Mouse (Mus musculus) neural tube, embryonic 12.5 days (tissue): ENCODE data around the gene Arhgef19. TPM values are rescaled to one million over a fixed set of nuclear protein-coding genes. Genes with fewer than 3 reads are reported as not detected.

ENCODE experiments used
- ATAC-seq: fragments of 200-750 bp; cut with Nextera tagmentation; 2 replicates; pipeline ENCODE4 v1.8.0; 2017; ENCODE audit warnings: low read depth, mild to moderate bottlenecking, moderate TSS enrichment, moderate library complexity; ENCODE audit not compliant: low FRiP score
- H3K27ac ChIP-seq: fragments of 300-500 bp; sonication (generic); 2 replicates; pipeline ENCODE4 v1.5.1; 2016
- H3K27me3 ChIP-seq: fragments of 300-500 bp; sonication (generic); replicated peaks from 2 replicates; pipeline ENCODE4 v1.6.1; 2016; ENCODE audit warnings: mild to moderate bottlenecking
- H3K36me3 ChIP-seq: fragments of 300-500 bp; sonication (generic); 2 replicates; pipeline ENCODE4 v1.6.1; 2016; ENCODE audit warnings: mild to moderate bottlenecking
- H3K4me1 ChIP-seq: fragments of 300-500 bp; sonication (generic); 2 replicates; pipeline ENCODE4 v1.6.1; 2016
- H3K4me2 ChIP-seq: fragments of 300-500 bp; sonication (generic); replicated peaks from 2 replicates; pipeline ENCODE4 v1.6.1; 2016; ENCODE audit warnings: mild to moderate bottlenecking
- H3K4me3 ChIP-seq: fragments of 300-500 bp; sonication (generic); 2 replicates; pipeline ENCODE4 v1.5.1; 2016
- H3K9ac ChIP-seq: fragments of 300-500 bp; sonication (generic); 2 replicates; pipeline ENCODE4 v1.6.1; 2016; ENCODE audit warnings: mild to moderate bottlenecking
- H3K9me3 ChIP-seq: fragments of 300-500 bp; sonication (generic); 2 replicates; pipeline ENCODE4 v1.6.1; 2016; ENCODE audit warnings: mild to moderate bottlenecking
- WGBS: fragments of 180-500 bp; shearing (Covaris S2); methylation state at CpG from one replicate; pipeline ENCODE4 v1.1.7; 2016; 5-methylcytosine and 5-hydroxymethylcytosine counted together
- polyA plus RNA-seq: library from polyadenylated mRNA; unstranded; fragments of >200 nt; fragmentation: Nextera tagmentation; extraction: Ambion mirVana; gene quantifications from 2 replicates; pipeline ENCODE4 v1.2.1, GENCODE M21; 2016

The Arhgef19 gene
- polyA plus RNA-seq, 1 experiment from 2014 or later = 3.1 TPM

DNA sequence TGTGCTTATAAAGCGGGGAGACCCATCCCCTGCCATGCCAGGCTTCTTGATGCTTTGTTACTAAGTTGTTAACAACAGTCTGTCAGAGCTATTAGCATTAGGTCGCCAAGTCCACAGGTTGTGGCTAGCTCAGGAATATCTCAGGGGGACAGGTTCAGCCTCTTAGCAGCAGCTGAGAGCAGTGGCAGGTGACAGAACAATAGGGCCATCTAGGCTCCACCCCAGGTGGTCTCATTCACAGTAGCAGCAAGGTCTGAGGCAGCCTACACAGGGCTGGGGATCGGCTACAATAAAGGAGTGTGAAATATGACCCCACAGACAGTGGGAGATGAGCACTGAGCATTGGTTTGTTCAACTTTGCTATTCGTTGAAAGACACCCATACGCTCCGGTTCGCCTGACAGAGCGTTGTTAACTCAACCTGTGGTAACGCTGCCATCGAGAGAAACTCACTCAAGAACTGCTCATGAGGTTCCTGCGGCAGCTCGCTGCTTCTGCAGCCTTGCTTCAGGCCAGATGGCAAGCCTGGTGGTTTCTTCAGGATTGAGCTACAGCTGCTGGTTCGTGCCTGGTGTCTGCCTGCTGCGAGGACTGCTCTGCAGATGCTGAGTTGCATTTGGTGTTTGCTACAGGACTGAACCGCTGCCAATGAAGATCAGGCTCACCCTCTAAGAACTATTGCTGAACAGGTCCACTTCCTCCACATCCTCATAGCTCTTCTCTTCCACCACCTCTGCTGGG, 31.1 kb downstream of the Arhgef19 start:
- no peaks in the 10 kb centered on the region for H3K36me3 ChIP-seq
- H3K9ac ChIP-seq = no peak overlapping the region
- 45% methylated on average over 15 of the region's 15 CpGs for WGBS
- H3K9me3 ChIP-seq = 0 out of 2 replicates have a peak, but pooled peaks cover 3% of the 10 kb centered on the region
- no peak for ATAC-seq
- no peak overlapping the region for H3K27ac ChIP-seq
- H3K4me1 ChIP-seq = peaks cover 8% of the 10 kb centered on the region; the same call in 1 of the 2 replicates
- no peaks in the 10 kb centered on the region for H3K27me3 ChIP-seq
- H3K4me3 ChIP-seq = no peak overlapping the region
- H3K4me2 ChIP-seq = no peak overlapping the region

DNA sequence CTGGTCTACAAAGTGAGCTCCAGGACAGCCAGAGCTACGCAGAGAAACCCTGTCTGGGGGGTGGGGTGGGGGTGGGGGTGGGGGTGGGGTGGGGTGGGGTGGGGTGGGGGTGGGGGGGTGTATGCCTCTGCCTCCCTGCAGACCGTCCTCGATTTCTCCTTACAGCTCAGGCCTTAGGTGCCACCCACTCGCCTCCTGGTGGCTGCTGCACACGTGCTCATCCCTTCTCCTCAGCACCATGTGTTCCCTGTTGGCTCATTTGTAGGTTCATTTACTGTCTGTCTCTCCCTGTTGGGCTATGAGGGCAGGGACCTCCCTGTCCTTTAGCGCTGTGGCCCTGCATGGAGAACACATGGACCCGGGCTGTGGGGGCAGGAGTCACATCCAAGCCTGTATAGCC, 31.9 kb downstream of the Arhgef19 start:
- no peak overlapping the region for H3K9ac ChIP-seq
- no peaks in the 10 kb centered on the region for H3K36me3 ChIP-seq
- no peak overlapping the region for H3K4me2 ChIP-seq
- peaks cover 8% of the 10 kb centered on the region; the same call in 1 of the 2 replicates for H3K4me1 ChIP-seq
- 0 out of 2 replicates have a peak, but pooled peaks cover under 1% of the 10 kb centered on the region for H3K9me3 ChIP-seq
- ATAC-seq = no peak
- no peak overlapping the region for H3K4me3 ChIP-seq
- H3K27ac ChIP-seq = no peak overlapping the region
- WGBS = 87% methylated on average over 7 of the region's 7 CpGs
- no peaks in the 10 kb centered on the region for H3K27me3 ChIP-seq

DNA sequence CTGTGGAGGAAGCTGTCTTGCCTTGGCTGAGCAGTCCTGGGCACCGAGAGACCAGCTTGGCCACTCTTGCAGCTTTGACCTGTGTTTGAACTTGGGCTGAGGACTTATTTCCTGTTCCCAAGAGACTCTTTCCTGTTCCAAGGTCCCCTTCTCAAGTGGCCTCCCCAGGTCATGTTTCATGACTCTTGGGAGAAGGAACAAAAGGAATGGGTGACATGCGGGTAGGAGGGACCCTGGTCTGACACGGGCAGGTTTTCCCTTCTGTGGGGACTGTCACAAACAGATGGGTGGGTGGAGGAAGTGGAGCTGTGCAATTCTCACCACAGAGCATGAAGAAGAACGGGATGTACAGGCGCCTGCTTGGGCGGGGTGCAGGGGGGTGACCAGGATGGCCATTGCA, 32.4 kb downstream of the Arhgef19 start:
- Histone ChIP-seq H3K27ac (no peak overlapping the region), H3K4me3 (no peak overlapping the region), H3K27me3 (no peaks in the 10 kb centered on the region), H3K9me3 (no peaks in the 10 kb centered on the region), H3K9ac (no peak overlapping the region), H3K4me1 (peaks cover 8% of the 10 kb centered on the region; the same call in 1 of the 2 replicates), H3K4me2 (no peak overlapping the region), H3K36me3 (no peaks in the 10 kb centered on the region)
- no peak for ATAC-seq
- WGBS = 87% methylated on average over 6 of the region's 6 CpGs

DNA sequence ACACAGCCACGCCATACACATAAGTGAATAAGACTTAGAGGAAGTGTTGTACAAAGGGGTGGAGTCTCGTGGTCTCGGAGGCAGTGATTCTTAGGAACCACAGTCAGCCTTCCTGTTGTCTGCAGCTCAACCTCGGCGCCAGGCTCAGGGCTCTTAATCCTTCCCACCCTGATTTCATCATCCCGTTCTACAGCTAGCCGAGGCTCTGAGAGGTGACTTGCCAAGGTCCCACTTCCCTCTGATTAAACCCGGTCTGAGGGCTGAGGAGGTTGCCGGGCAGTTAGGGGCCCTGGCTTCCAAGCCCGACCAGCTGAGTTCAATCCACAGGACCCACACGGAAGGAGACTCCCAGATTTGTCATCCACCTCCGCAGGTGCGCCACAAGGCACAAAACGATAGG, 33.6 kb downstream of the Arhgef19 start:
- Histone ChIP-seq H3K9me3 (no peaks in the 10 kb centered on the region), H3K4me2 (peak overlapping the region; percentile 18), H3K9ac (no peak overlapping the region), H3K27ac (no peak overlapping the region), H3K4me1 (peaks cover 8% of the 10 kb centered on the region; the same call in 1 of the 2 replicates), H3K27me3 (no peaks in the 10 kb centered on the region), H3K4me3 (no peak overlapping the region), H3K36me3 (no peaks in the 10 kb centered on the region)
- 24% methylated on average over 14 of the region's 14 CpGs for WGBS
- ATAC-seq = no peak

DNA sequence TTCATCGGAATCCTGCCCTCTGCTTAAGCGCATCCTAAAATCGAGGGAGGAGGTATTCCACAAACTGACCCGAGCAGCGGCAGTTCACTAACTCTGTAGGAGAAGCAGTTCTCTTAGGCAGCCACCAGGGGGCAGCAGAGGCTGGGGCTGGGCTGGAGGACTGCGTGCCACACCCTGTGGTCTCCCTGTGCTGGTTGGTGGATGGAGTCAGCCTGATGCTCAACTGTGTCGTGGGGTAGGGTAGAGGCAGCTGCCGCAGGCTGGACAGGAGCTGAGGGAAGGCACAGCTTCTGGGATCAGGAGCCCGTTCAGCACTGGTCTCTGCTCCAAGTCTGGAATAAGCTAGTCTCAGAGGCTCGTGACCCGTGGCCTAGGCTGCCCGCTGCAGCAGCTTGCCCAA, 34.0 kb downstream of the Arhgef19 start:
- 19% methylated on average over 12 of the region's 12 CpGs for WGBS
- no peaks in the 10 kb centered on the region for H3K9me3 ChIP-seq
- H3K4me1 ChIP-seq = peaks cover 8% of the 10 kb centered on the region; the same call in 1 of the 2 replicates
- no peak overlapping the region for H3K9ac ChIP-seq
- no peak overlapping the region for H3K4me3 ChIP-seq
- H3K36me3 ChIP-seq = no peaks in the 10 kb centered on the region
- H3K4me2 ChIP-seq = peak overlapping the region; percentile 18
- H3K27ac ChIP-seq = no peak overlapping the region
- ATAC-seq = peak; percentile 79
- no peaks in the 10 kb centered on the region for H3K27me3 ChIP-seq

DNA sequence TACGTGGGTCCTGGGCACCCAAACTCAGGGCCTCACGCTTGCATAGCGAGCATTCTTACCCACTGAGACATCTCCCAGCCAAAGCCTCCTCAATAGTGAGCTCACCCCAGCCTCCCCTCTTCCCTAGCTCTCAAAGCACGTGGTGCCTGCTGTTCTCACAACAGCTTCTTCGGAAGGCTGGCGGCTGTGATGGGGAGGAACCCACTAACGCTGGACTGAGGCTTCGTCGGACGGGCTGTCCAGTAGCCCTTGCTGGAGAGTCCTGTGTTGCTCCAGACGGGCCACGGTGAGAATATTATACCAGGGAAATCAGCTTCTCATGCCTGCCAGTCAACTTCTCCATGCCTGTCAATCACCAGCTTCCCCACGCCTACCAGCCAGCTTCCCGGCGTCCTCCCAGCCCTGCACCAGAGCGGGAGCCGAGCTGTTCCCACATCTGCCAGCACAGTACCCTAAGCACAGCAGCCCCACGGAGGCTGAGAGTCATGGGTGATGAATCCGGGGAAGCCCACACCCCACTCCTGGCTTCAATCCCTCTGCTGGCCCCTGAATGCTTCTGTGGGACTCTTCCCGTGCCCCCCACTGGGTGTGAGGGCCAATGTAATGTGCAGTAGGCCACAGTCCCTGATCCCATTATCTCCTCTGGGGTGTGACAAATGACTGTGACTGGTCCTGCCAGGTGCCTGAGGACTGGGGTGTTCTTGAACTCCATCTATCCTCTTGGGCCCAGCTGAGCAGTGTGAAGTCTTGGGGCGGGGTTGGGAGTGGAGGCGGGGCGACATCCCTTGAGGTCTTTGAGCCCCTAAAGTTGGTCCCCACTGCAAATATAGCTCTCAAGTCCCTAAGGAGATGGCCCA, 35.4 kb downstream of the Arhgef19 start:
- Histone ChIP-seq H3K27me3 (no peaks in the 10 kb centered on the region), H3K4me2 (no peak overlapping the region), H3K4me1 (peaks cover 8% of the 10 kb centered on the region; the same call in 1 of the 2 replicates), H3K36me3 (no peaks in the 10 kb centered on the region), H3K9ac (no peak overlapping the region), H3K27ac (no peak overlapping the region), H3K4me3 (no peak overlapping the region), H3K9me3 (no peaks in the 10 kb centered on the region)
- ATAC-seq = no peak
- 44% methylated on average over 23 of the region's 23 CpGs for WGBS

DNA sequence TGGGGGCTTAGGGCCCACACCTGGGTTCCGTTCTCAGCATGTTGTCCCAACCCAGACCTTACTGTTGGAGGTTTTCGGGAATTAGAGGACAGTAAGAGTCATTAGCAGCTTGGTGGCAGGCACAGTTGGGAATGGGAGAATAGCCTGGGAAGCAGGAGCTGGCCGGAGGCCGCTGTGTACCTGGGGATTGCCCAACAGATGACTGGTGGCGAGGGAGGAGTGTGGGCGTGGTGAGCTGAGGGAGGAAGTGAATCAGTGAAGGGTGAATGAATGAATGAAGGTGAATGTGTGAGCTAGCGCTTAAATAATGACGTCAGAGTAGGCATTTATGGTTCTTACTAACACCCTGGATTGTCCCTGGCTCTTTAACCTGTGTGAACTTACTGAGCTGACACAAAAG, 37.9 kb downstream of the Arhgef19 start:
- H3K36me3 ChIP-seq = no peaks in the 10 kb centered on the region
- peaks cover 8% of the 10 kb centered on the region; the same call in 1 of the 2 replicates for H3K4me1 ChIP-seq
- H3K4me3 ChIP-seq = no peak overlapping the region
- 82% methylated on average over 8 of the region's 8 CpGs for WGBS
- H3K27ac ChIP-seq = no peak overlapping the region
- H3K27me3 ChIP-seq = no peaks in the 10 kb centered on the region; the same call in 1 of the 2 replicates
- no peaks in the 10 kb centered on the region for H3K9me3 ChIP-seq
- H3K4me2 ChIP-seq = no peak overlapping the region
- no peak overlapping the region for H3K9ac ChIP-seq
- ATAC-seq = no peak

DNA sequence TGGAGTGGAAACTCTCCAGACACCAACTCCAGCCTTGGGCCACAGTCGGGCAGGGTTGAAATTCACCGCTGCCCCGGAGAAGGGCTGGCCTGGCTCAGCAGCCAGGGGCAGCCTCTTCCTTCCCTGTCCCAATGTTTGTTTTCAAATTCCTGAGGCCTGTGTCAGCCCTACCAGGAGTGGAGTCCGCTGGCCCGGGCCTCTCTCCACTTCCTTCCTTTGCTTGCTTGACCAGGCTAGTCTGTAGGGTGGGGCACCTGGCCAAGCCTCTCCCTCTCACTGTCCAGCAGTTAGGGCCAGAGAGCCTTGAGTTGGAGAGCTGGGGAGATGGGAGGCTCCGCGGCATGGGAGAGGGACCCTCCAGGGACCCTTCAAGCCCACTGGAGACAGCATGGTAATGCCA, 38.9 kb downstream of the Arhgef19 start:
- Histone ChIP-seq H3K4me3 (no peak overlapping the region), H3K4me1 (peaks cover 8% of the 10 kb centered on the region; the same call in 1 of the 2 replicates)

DNA sequence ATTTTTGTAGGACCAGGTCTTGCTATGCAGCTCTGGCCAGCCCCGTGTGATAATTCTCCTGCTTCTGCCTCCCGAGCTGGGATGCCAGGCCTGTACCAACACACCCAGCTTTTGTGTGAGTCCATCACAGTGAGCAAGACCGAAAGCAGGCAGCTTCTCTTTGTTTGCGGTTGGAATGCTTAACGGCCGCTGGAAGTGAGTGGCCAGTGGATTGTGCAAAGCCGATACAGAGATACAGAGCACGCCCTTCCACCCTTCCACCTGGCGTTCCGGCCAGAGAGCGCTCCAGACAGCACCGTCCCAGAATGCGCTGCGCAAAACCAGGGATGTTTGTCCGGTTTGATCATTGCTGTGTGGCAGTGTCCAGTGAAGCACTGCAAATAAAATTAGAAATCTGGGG, 40.0 kb downstream of the Arhgef19 start:
- Histone ChIP-seq H3K27me3 (no peaks in the 10 kb centered on the region; the same call in 1 of the 2 replicates), H3K4me2 (no peak overlapping the region), H3K4me1 (peaks cover 15% of the 10 kb centered on the region; the same call in 1 of the 2 replicates), H3K9ac (no peak overlapping the region), H3K9me3 (no peaks in the 10 kb centered on the region), H3K27ac (no peak overlapping the region), H3K4me3 (no peak overlapping the region), H3K36me3 (no peaks in the 10 kb centered on the region)
- 59% methylated on average over 15 of the region's 15 CpGs for WGBS
- no peak for ATAC-seq

More for the DNA sequence above, 38.9 kb downstream of the Arhgef19 start:
- ATAC-seq = no peak
- Histone ChIP-seq H3K9ac (no peak overlapping the region), H3K4me2 (no peak overlapping the region), H3K27ac (no peak overlapping the region), H3K27me3 (no peaks in the 10 kb centered on the region; the same call in 1 of the 2 replicates), H3K9me3 (no peaks in the 10 kb centered on the region), H3K36me3 (no peaks in the 10 kb centered on the region)
- WGBS = 74% methylated on average over 7 of the region's 7 CpGs

DNA sequence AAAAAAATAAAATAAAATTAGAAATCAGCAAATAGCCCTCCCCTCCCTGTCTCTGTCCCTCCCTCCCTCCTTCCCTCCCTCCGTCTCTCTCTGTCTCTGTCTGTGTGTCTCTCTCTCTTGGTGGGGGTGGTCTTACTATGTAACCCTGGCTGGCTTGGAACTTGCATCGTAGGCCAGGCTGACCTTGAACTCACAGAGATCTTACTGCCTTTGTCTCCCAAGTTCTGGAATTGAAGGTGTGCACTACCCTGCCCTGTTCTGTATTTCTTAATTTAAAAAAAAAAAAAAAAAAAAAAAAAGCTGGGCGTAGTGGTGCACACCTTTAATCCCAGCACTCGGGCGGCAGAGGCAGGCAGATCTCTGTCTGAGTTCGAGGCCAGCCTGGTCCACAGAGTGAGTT, 40.5 kb downstream of the Arhgef19 start:
- no peaks in the 10 kb centered on the region; the same call in 1 of the 2 replicates for H3K27me3 ChIP-seq
- no peak overlapping the region for H3K4me3 ChIP-seq
- no peaks in the 10 kb centered on the region for H3K9me3 ChIP-seq
- ATAC-seq = no peak
- no peak overlapping the region for H3K27ac ChIP-seq
- 93% methylated on average over 6 of the region's 6 CpGs for WGBS
- no peak overlapping the region for H3K9ac ChIP-seq
- H3K4me1 ChIP-seq = peaks cover 10% of the 10 kb centered on the region; the same call in 1 of the 2 replicates
- H3K4me2 ChIP-seq = no peak overlapping the region
- no peaks in the 10 kb centered on the region for H3K36me3 ChIP-seq

DNA sequence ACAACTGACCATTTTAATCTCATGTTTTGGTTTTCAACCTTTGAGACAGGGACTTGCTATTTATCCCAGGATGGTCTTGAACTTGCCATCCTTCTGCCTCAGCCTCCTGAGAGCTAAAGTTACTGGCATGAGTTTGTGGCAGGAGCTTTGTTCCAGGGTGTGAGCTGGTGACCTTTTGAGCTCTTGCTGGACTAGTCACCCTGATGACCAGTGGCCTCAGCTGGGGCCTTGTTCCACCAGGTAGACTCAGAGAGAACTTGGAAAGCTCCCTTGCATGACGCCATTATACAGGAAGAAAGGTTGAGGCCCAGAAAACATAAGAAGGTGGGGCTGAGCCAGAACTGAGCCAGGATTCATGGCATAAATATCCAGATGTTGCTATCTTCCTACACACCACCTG, 41.2 kb downstream of the Arhgef19 start:
- H3K4me1 ChIP-seq = peaks cover 14% of the 10 kb centered on the region
- no peaks in the 10 kb centered on the region for H3K9me3 ChIP-seq
- ATAC-seq = no peak

DNA sequence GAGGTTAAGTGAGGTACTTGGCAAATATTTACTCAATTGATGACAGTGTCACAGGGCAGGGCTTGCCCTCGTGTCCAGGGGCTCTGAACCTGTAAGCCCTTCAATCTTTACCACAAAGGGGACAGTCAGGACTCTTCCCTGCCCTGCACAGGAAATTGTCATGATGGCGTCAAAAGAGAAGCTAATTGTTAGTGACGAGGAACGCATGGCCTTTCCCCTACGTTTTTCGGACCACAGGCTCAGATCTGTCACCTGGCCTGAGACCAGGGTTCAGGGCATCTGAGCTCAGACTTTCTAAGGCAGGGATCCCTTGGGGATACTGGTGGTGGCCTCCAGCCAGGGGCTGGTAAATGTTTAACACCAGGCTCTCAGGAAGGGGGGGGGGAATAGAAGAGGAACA, 41.9 kb downstream of the Arhgef19 start:
- no peak overlapping the region for H3K4me3 ChIP-seq
- no peaks in the 10 kb centered on the region; the same call in 1 of the 2 replicates for H3K27me3 ChIP-seq
- H3K4me2 ChIP-seq = no peak overlapping the region
- 28% methylated on average over 6 of the region's 6 CpGs for WGBS
- H3K27ac ChIP-seq = no peak overlapping the region
- peaks cover 14% of the 10 kb centered on the region for H3K4me1 ChIP-seq
- ATAC-seq = no peak
- H3K9ac ChIP-seq = no peak overlapping the region
- H3K36me3 ChIP-seq = no peaks in the 10 kb centered on the region
- no peaks in the 10 kb centered on the region for H3K9me3 ChIP-seq

More for the DNA sequence above, 41.2 kb downstream of the Arhgef19 start:
- WGBS = 84% methylated on average over 1 of the region's 1 CpGs
- no peak overlapping the region for H3K4me2 ChIP-seq
- H3K36me3 ChIP-seq = no peaks in the 10 kb centered on the region
- H3K27me3 ChIP-seq = no peaks in the 10 kb centered on the region; the same call in 1 of the 2 replicates
- no peak overlapping the region for H3K4me3 ChIP-seq
- no peak overlapping the region for H3K9ac ChIP-seq
- H3K27ac ChIP-seq = no peak overlapping the region
